Mouse (Mus musculus) cerebellum, adult 8-10 months (tissue): ENCODE results near the gene 6330403K07Rik.

Experiments
- DNase-seq: peaks from one replicate; pipeline ENCODE4 v3.0.0; 2022

The 6330403K07Rik gene

DNA sequence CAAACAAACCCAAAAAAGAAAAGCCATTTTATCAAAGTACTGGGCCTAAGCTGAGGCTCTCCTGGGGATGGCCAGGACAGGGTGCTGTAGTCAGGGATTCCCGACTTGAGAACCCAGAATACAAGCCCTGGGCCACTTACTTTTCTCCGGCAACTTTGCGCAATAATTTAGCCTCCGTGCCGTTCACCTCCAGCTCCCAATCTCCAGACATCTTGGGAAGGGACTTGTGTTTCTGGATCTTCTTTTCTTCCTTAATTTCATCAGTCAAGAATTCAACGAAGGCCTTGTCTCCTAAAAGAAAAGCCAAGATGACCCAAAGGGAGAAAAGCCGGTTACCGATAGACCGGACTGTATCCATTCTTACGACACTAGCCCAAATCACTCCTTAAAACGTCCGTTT, 51.3 kb downstream of the 6330403K07Rik start:
- no peak for DNase-seq
